Mouse (Mus musculus) kidney, adult 8-10 months (tissue): Measurements from ENCODE around the gene Ptpn18.

Experiments used
- DNase-seq, 2 experiments: peaks; one replicate each; pipeline ENCODE4 v3.0.0; 2022

Gene Ptpn18

GRCm38 (mm10) chr1:34518259-34518658 is 58.7 kb downstream of the Ptpn18 start:
- DNase-seq: no peak

- no peak for DNase-seq
Measured at GRCm38 (mm10) chr1:34522205-34522849, 62.8 kb downstream of the Ptpn18 start.

DNA sequence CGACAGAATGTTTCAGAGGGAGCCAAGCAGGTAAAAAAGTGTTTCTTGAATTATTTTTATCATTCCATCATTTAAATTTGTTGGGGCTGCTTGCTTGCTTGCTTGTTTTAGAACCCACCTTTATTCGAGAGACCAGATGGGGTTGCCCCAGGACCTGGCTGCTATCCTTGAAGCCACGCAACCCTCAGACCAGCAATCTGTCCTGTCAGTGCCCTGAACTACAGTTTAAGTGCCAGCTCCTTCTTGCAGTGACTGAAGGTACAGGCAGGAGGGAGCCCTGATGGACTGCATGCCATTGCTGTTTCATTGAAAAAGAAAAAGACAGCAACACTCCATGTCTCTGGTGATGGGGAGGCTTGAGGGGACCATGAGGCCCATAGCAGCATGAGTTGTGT is 63.3 kb downstream of the Ptpn18 start:
- DNase-seq: no peak

GRCm38 (mm10) chr1:34523647-34524046 is 64.1 kb downstream of the Ptpn18 start:
- no peak for DNase-seq
